Mouse (Mus musculus): ENCODE results near the gene Vmn1r170.
"Not testable (repeated sequence)": the region's sequence is repeated elsewhere in the genome, so short reads cannot be mapped to it uniquely, and the experiment has no call there.

The Vmn1r170 gene

GRCm38 (mm10) chr7:23605875-23606274, at the start of gene Vmn1r170:
Vmn1r170 (plus strand) TSS chr7:23606175.
- not testable (repeated sequence) for DNase-seq

GRCm38 (mm10) chr7:23575226-23575625, 30.7 kb upstream of the Vmn1r170 start, which contains the start of gene Vmn1r169:
Vmn1r169 (plus strand) TSS chr7:23575526.
- DNase-seq = not testable (repeated sequence)

GRCm38 (mm10) chr7:23630422-23630821, 24.4 kb downstream of the Vmn1r170 start, which contains the start of gene Vmn1r171:
Vmn1r171 (plus strand) TSS chr7:23630722.
- no peak for DNase-seq

Data from spleen, adult 18-20 months (tissue).